Comparison of ENCODE assay signal across 8 mouse cellular contexts in the genomic region with DNA sequence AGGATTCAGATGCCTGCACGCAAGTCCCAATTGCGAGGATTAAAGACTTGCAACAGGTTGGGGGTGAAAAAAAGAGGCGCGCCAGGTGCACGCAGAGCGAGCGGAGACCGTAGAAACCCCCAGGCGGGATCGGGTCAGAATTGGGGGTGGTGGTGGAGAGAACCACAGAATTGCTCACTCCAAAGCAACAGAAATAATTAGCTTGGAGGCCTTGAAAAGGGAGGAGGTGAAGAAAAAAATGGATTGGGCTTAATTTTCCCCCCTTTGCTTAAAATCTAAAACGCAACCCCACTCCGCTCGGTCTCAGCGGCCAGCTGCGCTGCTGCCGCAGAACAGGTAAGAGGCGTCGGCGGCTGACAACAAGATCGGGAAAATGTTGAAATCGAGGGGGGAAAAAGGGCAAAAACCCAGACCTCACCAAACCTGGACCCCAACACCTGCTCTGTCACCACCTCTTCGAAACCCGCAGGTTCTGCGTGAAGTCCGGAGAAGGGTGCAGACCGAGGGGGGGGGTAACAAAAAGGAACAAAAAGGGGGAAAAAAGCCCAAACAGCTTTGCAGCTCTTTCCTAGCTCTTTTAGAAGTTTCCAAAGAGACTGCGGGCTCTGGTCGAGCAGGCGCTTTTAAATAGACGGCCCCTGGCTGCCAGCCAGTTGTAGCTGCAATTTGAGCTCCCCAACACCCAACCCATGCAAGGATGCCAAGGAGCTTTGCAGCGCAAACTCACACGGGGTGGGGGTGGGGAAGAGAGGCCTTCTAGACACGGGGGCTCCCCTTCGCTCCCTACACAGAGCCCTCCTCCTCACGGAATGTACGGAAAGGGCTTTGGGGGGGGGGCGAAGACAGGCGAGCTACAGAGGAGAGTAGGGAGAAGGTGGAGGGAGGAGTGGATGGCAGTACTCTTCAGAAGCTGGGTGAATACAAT. TPM values are rescaled to one million over a fixed set of nuclear protein-coding genes. Genes with fewer than 3 reads are reported as not detected.
DNase-seq lines count a peak whose midpoint lies in the region; ATAC-seq and TF ChIP-seq lines count a peak whose summit lies in the region.

A gene (minus strand): TSS at position 598 of the 925 bp plus-strand sequence.

- no peaks in the 10 kb centered on the region for H3K9me3 ChIP-seq in ES-E14 (ENCODE audit: control insufficient read depth, insufficient read depth, low read depth, low read length)
- H3K9me3 ChIP-seq in forebrain, postnatal 0 days (ENCODE audit: low read length), result no peaks in the 10 kb centered on the region
- H3K9me3 ChIP-seq in hindbrain, embryonic 10.5 days, result no peaks in the 10 kb centered on the region
- H3K9me3 ChIP-seq in lung, postnatal 0 days (ENCODE audit: low read length), result no peaks in the 10 kb centered on the region

- no peaks in the 10 kb centered on the region for H3K36me3 ChIP-seq in ES-E14 (ENCODE audit: control insufficient read depth, insufficient read depth, low read length, poor library complexity, severe bottlenecking)
- H3K36me3 ChIP-seq in forebrain, postnatal 0 days (ENCODE audit: insufficient read depth), result no peaks in the 10 kb centered on the region
- no peaks in the 10 kb centered on the region for H3K36me3 ChIP-seq in hindbrain, embryonic 10.5 days
- no peaks in the 10 kb centered on the region for H3K36me3 ChIP-seq in lung, postnatal 0 days (ENCODE audit: insufficient read depth, low read length)

- no peak within 1 kb of the TSS for H3K27ac ChIP-seq in ES-E14 (ENCODE audit: insufficient read depth, low read depth, low read length, poor library complexity, severe bottlenecking)
- H3K27ac ChIP-seq in forebrain, postnatal 0 days (ENCODE audit: low read depth, low read length), result peak within 1 kb of the TSS; percentile 55
- peak within 1 kb of the TSS; percentile 90 for H3K27ac ChIP-seq in hindbrain, embryonic 10.5 days
- no peak within 1 kb of the TSS for H3K27ac ChIP-seq in lung, postnatal 0 days (ENCODE audit: low read length)

- no peak for DNase-seq in ES-E14 (ENCODE audit: low read depth, low spot score)
- DNase-seq in cerebellum, adult 11-12 months, result peak; percentile 81
- peak; percentile 81 for DNase-seq in forebrain, postnatal 0 days
- DNase-seq in hindbrain, embryonic 10.5 days (ENCODE audit: low spot score), result peak; percentile 73
- peak; percentile 71 to 78 for DNase-seq in layer of hippocampus, postnatal 10 days (ENCODE audit: low spot score in 2 of 2)
- peak; percentile 87 for DNase-seq in lung, postnatal 0 days (ENCODE audit: low spot score)
- peak; percentile 63 for DNase-seq in right cerebral cortex, postnatal 25 days
- DNase-seq in spleen, adult 18-20 months, result no peak

- peak within 1 kb of the TSS; percentile 69 for H3K4me2 ChIP-seq in forebrain, postnatal 0 days (ENCODE audit: low read depth)
- peak within 1 kb of the TSS; percentile 77 for H3K4me2 ChIP-seq in lung, postnatal 0 days (replicated peaks; ENCODE audit: low read depth, low read length)

- peak within 1 kb of the TSS; percentile 57 for H3K9ac ChIP-seq in ES-E14 (ENCODE audit: insufficient read depth, low read depth, low read length, poor library complexity, severe bottlenecking)
- peak within 1 kb of the TSS; percentile 58 for H3K9ac ChIP-seq in forebrain, postnatal 0 days
- H3K9ac ChIP-seq in lung, postnatal 0 days (replicated peaks; ENCODE audit: low read depth), result no peak within 1 kb of the TSS

- ATAC-seq in forebrain, postnatal 0 days, result peak; percentile 2; the same call in 1 of the 2 replicates
- peak; percentile 22 for ATAC-seq in lung, postnatal 0 days

- peak within 1 kb of the TSS; percentile 63 to 69 for H3K4me3 ChIP-seq in ES-E14 (ENCODE audit: insufficient read depth in 1 of 2, low read depth in 1 of 2, low read length in 2 of 2, poor library complexity in 1 of 2, severe bottlenecking in 1 of 2)
- peak within 1 kb of the TSS; percentile 44 for H3K4me3 ChIP-seq in forebrain, postnatal 0 days (ENCODE audit: low read depth, low read length)
- H3K4me3 ChIP-seq in hindbrain, embryonic 10.5 days, result peak within 1 kb of the TSS; percentile 69
- peak within 1 kb of the TSS; percentile 39 for H3K4me3 ChIP-seq in lung, postnatal 0 days (ENCODE audit: low read depth, low read length)

- H3K27me3 ChIP-seq in forebrain, postnatal 0 days (ENCODE audit: insufficient read depth, low read length), result no peaks in the 10 kb centered on the region
- peaks cover 60% of the 10 kb centered on the region for H3K27me3 ChIP-seq in hindbrain, embryonic 10.5 days (ENCODE audit: insufficient read depth, poor library complexity, severe bottlenecking)
- H3K27me3 ChIP-seq in lung, postnatal 0 days (replicated peaks; ENCODE audit: insufficient read depth, low read length), result peaks cover 23% of the 10 kb centered on the region; the same call in 1 of the 2 replicates

- in situ Hi-C loops in ES-E14 (cut with MboI; ENCODE audit: low sequenced_read_pairs in 2 of 2, unreplicated experiment in 2 of 2), result loop anchor here in 1 of 2 experiments (10.0 to 25.0 kb wide), 3 partner anchors 388 to 950 kb away; no protein-coding TSS in a partner anchor

- H3K4me1 ChIP-seq in ES-E14 (ENCODE audit: control insufficient read depth in 2 of 2, insufficient read depth in 2 of 2, low read length in 2 of 2, poor library complexity in 1 of 2), result no peaks in the 10 kb centered on the region; a peak in 2 of 4 replicates
- peaks cover 11% of the 10 kb centered on the region for H3K4me1 ChIP-seq in forebrain, postnatal 0 days (ENCODE audit: insufficient read depth)
- H3K4me1 ChIP-seq in hindbrain, embryonic 10.5 days (replicated peaks), result peaks cover 72% of the 10 kb centered on the region
- peaks cover 10% of the 10 kb centered on the region for H3K4me1 ChIP-seq in lung, postnatal 0 days (ENCODE audit: insufficient read depth, low read depth, low read length)

- TF ChIP-seq EP300 in lung, postnatal 0 days (IDR thresholded peaks at IDR 0.05), result no peak

- no peak for TF ChIP-seq CTCF in forebrain, postnatal 0 days (IDR thresholded peaks at IDR 0.05; ENCODE audit: low read depth)
- no peak for TF ChIP-seq CTCF in lung, postnatal 0 days (IDR thresholded peaks at IDR 0.05)

- under 1% methylated on average over 38 of the region's 38 CpGs for WGBS in forebrain, postnatal 0 days
- 1% methylated on average over 38 of the region's 38 CpGs for WGBS in hindbrain, embryonic 10.5 days
- WGBS in lung, postnatal 0 days, result 2% methylated on average over 37 of the region's 38 CpGs

TF ChIP-seq in ES-E14, 5 proteins besides CTCF, POLR2A, EP300 and RAD21:
- TF ChIP-seq CHD2 (IDR thresholded peaks at IDR 0.05; ENCODE audit: low read depth, low read length), result no peak
- TF ChIP-seq ZNF384 (IDR thresholded peaks at IDR 0.05; ENCODE audit: low read depth, low read length), result no peak
- TF ChIP-seq MAFK (IDR thresholded peaks at IDR 0.05; ENCODE audit: insufficient read depth, low read depth, low read length), result no peak
- no peak for TF ChIP-seq ZC3H11A (IDR thresholded peaks at IDR 0.05; ENCODE audit: borderline replicate concordance, low read depth, low read length)
- TF ChIP-seq HCFC1 (IDR thresholded peaks at IDR 0.05; ENCODE audit: borderline replicate concordance, insufficient read depth, low read length), result no peak

RNA-seq across cellular contexts. Expression of the gene that starts here (rescaled TPM):
- 1.3 and 2.1 TPM in 2 replicates for total RNA-seq in ES-E14 (2012; rRNA removed)
- 68.2 and 104 TPM in 2 replicates for total RNA-seq in forebrain, postnatal 0 days (2014; rRNA removed)
- polyA plus RNA-seq in forebrain, postnatal 0 days (2015; fragmentation: Nextera tagmentation; extraction: Ambion mirVana), result 26.1 and 36.2 TPM in 2 replicates
- polyA plus RNA-seq in hindbrain, embryonic 10.5 days (2016; fragmentation: Nextera tagmentation; extraction: Ambion mirVana), result 35.4 and 40.7 TPM in 2 replicates
- total RNA-seq in layer of hippocampus, postnatal 10 days (2021), result 10 to 100 TPM; 76.0 to 83.6 TPM
- 30.7 and 32.6 TPM in 2 replicates for polyA plus RNA-seq in lung, postnatal 0 days (2015; fragmentation: Nextera tagmentation; extraction: Ambion mirVana)

Comparison
In these comparisons a context has a peak if more than half of its experiments do, and no peak if none do; other contexts are left out.
1. RNA of the gene that starts here (total RNA-seq): 68.2 to 104 TPM in forebrain, postnatal 0 days and 76.0 to 83.6 TPM in layer of hippocampus, postnatal 10 days; 1.3 to 2.1 TPM in ES-E14; every median in the first group is over 10 times any median in the second.
2. DNase-seq: peak in cerebellum, adult 11-12 months (single experiment), forebrain, postnatal 0 days (single experiment), hindbrain, embryonic 10.5 days (single experiment), layer of hippocampus, postnatal 10 days (2 of 2), lung, postnatal 0 days (single experiment) and right cerebral cortex, postnatal 25 days (single experiment); none in ES-E14 (single experiment) and spleen, adult 18-20 months (0 of 2).
3. H3K27ac ChIP-seq: peak in forebrain, postnatal 0 days (single experiment) and hindbrain, embryonic 10.5 days (single experiment); none in ES-E14 (single experiment) and lung, postnatal 0 days (single experiment).
4. Peak in every context shown above with its lines, with median percentiles within 50 percentile points of each other: H3K4me3 ChIP-seq.